Mouse (Mus musculus) thymus, adult 2 months (tissue): ENCODE data around the gene Tlk1. TPM values are rescaled to one million over a fixed set of nuclear protein-coding genes. Genes with fewer than 3 reads are reported as not detected.

Experiments used
- DNase-seq: peaks from one replicate; pipeline ENCODE4 v3.0.0; 2021
- H3K27ac ChIP-seq: fragments of 200-500 bp; 2 replicates; pipeline ENCODE4 v1.5.1; 2012; ENCODE audit warnings: low read length, control low read depth; ENCODE audit not compliant: control insufficient read depth, insufficient read depth
- H3K27me3 ChIP-seq: fragments of 200-500 bp; 2 replicates; pipeline ENCODE4 v1.6.1; 2012; ENCODE audit warnings: mild to moderate bottlenecking, low read length, moderate library complexity, mixed read lengths; ENCODE audit not compliant: control insufficient read depth, insufficient read depth
- H3K36me3 ChIP-seq: fragments of 200-500 bp; 2 replicates; pipeline ENCODE4 v1.6.1; 2012; ENCODE audit warnings: mild to moderate bottlenecking, low read length, moderate library complexity; ENCODE audit not compliant: control insufficient read depth, insufficient read depth
- H3K4me1 ChIP-seq: fragments of 200-500 bp; replicated peaks from 2 replicates; pipeline ENCODE4 v1.6.1; 2012; ENCODE audit warnings: low read length; ENCODE audit not compliant: control insufficient read depth, insufficient read depth
- H3K4me3 ChIP-seq: fragments of 200-500 bp; 2 replicates; pipeline ENCODE4 v1.5.1; 2012; ENCODE audit warnings: mild to moderate bottlenecking, low read length, control low read depth, moderate library complexity; ENCODE audit not compliant: control insufficient read depth, insufficient read depth
- CTCF ChIP-seq: fragments of 200-500 bp; IDR thresholded peaks from 2 replicates; pipeline ENCODE4 v1.5.1; 2012; ENCODE audit warnings: mild to moderate bottlenecking, control low read depth, low read length, moderate library complexity, borderline replicate concordance; ENCODE audit not compliant: control insufficient read depth, poor library complexity, insufficient read depth; ENCODE audit errors: extremely low read depth
- POLR2A ChIP-seq: fragments of 200-500 bp; IDR thresholded peaks from 2 replicates; pipeline ENCODE4 v1.6.1; 2012; ENCODE audit warnings: mild to moderate bottlenecking, low read length, control low read depth, moderate library complexity; ENCODE audit not compliant: control insufficient read depth, poor library complexity, insufficient read depth; ENCODE audit errors: extremely low read depth
- WGBS: fragments of 180-500 bp; shearing (Covaris S2); methylation state at CpG from one replicate; pipeline ENCODE4 v1.1.7; 2018; 5-methylcytosine and 5-hydroxymethylcytosine counted together
- polyA plus RNA-seq: library from polyadenylated mRNA; depleted of rRNA; stranded (reverse); fragments of >200 nt; gene quantifications from 2 replicates; pipeline ENCODE4 v1.2.3, GENCODE M21; 2012

Gene Tlk1
- polyA plus RNA-seq, 1 experiment = 25.4 TPM

DNA sequence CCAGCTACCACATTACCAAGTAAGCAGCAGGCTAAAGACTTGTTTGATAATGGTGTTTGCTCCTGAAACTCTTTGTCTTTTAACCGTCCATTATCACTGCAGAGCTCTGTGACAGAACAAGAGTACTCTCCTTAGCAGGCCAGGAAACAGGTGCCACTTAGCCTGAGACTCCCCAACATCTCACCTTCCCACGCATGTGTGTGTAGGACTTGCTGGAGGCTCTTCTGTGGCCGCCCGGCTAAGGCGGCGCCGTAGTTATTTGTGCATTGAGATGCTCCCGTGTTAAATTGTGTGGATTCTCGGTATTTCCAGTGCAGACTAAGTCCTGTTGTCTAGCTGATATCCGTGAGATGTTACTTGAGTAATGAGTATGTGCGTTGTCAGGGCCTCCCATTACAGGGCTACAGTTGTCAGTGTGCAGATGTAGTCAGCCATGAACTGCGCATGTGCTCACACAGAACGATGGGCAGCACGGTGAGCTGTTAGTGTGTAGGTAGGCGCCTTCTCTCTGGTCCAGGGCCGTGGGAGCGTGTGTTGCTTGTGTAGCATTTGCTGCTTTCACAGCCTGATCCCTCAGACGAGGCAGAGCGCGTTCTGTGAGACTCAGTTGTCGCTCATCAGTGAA is 137.0 kb downstream of the Tlk1 start:
- no peak for DNase-seq
- TF ChIP-seq CTCF (no peak), POLR2A (no peak)
- 96% methylated on average over 21 of the region's 21 CpGs for whole genome bisulfite sequencing

DNA sequence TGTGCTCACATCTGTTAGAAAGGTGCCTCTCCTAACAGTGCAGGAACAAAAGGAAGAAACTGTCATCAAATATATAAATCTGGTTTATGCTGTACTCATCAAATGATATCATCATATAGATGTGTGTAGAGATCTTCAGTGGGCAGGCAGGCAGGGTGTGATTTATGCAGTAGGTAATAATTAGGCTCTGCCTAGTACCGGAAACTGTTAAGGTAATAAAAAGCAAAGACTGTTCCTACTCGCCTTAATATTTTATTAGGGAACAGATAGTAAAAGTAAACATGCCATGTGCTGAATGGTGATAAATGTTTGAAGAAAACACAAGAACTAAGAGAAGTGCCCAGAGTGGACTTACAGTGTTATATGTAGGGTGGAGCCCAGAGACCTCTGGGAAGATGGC is 143.2 kb downstream of the Tlk1 start:
- Histone ChIP-seq H3K4me1 (no peaks in the 10 kb centered on the region), H3K4me3 (no peak overlapping the region), H3K36me3 (peaks cover 81% of the 10 kb centered on the region), H3K27ac (no peak overlapping the region), H3K27me3 (no peaks in the 10 kb centered on the region)
- no peak for TF ChIP-seq CTCF
- no peak for DNase-seq
- WGBS = 94% methylated on average over 2 of the region's 2 CpGs

More for the DNA sequence above, 137.0 kb downstream of the Tlk1 start:
- Histone ChIP-seq H3K4me1 (no peaks in the 10 kb centered on the region), H3K36me3 (peaks cover 68% of the 10 kb centered on the region), H3K27me3 (no peaks in the 10 kb centered on the region), H3K27ac (no peak overlapping the region), H3K4me3 (no peak overlapping the region)

DNA sequence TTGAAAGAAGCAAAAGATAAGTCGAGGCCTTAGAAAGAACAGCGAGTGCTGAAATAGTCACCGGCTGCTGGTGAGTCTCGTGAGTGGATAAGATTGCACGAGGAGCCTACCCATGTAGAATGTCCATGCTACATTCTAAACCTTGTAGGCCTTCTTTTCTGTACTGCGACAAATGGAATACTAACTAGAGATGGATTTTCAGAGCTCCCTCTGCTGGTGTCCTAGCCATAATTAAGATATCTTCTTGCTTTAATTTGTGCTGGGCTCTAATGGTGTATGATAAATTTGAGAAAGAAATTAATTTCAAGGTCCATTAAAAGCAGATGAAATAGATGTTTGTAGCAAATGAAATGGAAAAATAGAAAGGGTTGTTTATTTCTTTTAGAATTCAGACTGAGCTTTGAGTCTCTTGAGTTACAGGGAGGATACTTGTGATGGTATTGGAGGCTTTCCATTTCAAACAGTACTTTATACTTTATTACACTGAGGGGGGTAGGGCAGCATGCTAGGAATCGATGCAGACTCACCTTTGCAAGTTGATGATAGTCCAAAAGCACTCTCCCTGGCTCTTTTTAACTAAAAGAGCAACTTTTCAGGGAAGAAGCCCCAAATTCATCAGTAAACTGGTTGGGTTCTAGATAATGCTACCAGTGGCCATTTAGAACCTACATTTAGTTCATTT is 151.9 kb downstream of the Tlk1 start:
- 90% methylated on average over 7 of the region's 7 CpGs for WGBS
- H3K27ac ChIP-seq = no peak overlapping the region
- H3K36me3 ChIP-seq = peaks cover 15% of the 10 kb centered on the region
- no peak for TF ChIP-seq POLR2A
- TF ChIP-seq CTCF = no peak
- H3K4me3 ChIP-seq = no peak overlapping the region
- DNase-seq = no peak
- no peaks in the 10 kb centered on the region for H3K27me3 ChIP-seq
- H3K4me1 ChIP-seq = no peaks in the 10 kb centered on the region

DNA sequence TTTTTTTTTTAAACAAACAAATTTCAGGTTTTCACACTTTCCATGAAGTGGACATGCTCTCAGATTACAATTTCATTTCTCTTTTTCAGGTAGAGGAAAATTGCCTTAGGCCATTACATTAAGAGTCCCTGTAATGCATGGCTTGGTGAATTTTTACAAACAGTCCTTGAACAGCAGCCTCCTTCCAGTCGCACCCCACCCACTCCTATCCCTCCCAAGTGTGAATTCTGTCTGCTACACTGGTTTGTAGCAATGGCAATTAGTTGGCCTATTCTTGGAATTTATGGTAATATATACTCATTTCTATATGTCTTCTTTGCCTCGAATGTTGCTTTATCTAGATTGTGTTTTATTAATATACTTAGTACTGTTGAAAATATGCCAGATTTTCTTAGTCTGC is 153.1 kb downstream of the Tlk1 start:
- DNase-seq = no peak
- 90% methylated on average over 2 of the region's 2 CpGs for WGBS
- H3K27me3 ChIP-seq = no peaks in the 10 kb centered on the region
- H3K27ac ChIP-seq = no peak overlapping the region
- H3K4me3 ChIP-seq = no peak overlapping the region
- no peaks in the 10 kb centered on the region for H3K4me1 ChIP-seq
- no peak for TF ChIP-seq CTCF
- no peak for TF ChIP-seq POLR2A
- 0 out of 2 replicates have a peak, but pooled peaks cover 5% of the 10 kb centered on the region for H3K36me3 ChIP-seq

DNA sequence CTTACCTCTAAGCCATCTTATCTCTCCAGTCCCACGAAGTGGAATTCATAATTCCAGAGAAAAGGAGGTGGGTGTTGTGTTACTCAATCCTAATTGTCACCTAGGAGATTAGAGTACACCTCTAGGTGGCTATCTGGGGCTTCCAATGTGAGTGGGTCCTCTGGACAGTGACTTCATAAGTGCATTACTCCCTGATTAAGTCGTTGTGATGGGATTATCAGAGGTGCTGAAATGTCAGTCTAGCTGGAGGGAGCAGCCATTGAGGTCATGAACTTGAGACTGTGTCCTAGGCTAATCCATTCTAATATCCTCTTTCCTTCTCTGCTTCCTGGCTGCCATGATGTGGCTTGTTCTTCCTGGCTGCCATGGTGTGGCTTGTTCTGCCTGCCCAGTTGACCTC is 155.6 kb downstream of the Tlk1 start:
- TF ChIP-seq CTCF = no peak
- TF ChIP-seq POLR2A = no peak
- WGBS = 77% methylated on average over 2 of the region's 2 CpGs
- no peak for DNase-seq
- Histone ChIP-seq H3K36me3 (no peaks in the 10 kb centered on the region), H3K4me3 (no peak overlapping the region), H3K27me3 (no peaks in the 10 kb centered on the region), H3K4me1 (no peaks in the 10 kb centered on the region), H3K27ac (no peak overlapping the region)

DNA sequence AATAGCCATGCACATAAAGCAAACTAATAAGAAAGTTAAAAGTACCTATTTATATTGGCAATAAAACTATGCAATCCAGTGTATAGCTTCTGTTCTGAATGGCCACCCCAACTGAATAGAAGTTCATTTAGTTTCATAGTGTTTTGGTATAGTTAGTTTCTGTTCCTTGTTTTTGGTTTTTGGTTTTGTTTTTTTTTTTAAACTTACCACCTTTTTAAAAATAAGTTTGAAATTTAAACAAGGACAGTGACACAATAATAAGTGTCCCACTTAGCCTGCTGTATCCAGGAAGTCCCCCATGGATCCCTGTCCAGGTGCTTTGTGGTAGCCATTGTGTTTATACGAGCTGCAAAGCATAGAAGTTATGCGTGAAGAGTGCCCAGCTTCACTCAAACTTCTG is 156.3 kb downstream of the Tlk1 start:
- H3K27ac ChIP-seq = no peak overlapping the region
- TF ChIP-seq CTCF (no peak), POLR2A (no peak)
- WGBS = 80% methylated on average over 2 of the region's 2 CpGs

More for the DNA sequence above, 156.3 kb downstream of the Tlk1 start:
- H3K4me3 ChIP-seq = no peak overlapping the region
- H3K4me1 ChIP-seq = no peaks in the 10 kb centered on the region
- DNase-seq = no peak
- no peaks in the 10 kb centered on the region for H3K27me3 ChIP-seq
- H3K36me3 ChIP-seq = no peaks in the 10 kb centered on the region
